Mouse (Mus musculus): Measurements from ENCODE around the gene Gm49320.

- TF ChIP-seq CTCF (IDR thresholded peaks at IDR 0.05; ENCODE audit: control insufficient read depth, insufficient read depth, insufficient replicate concordance, low read depth, low read length) (no peak), POLR2A (IDR thresholded peaks at IDR 0.05; ENCODE audit: control insufficient read depth, low read depth, low read length) (no peak)
These were observed 31.7 kb upstream of the Gm49320 start for GRCm38 (mm10) chr8:4207016-4207350.

All from testis, adult 2 months (tissue).